Comparison of ENCODE assay signal across 8 mouse cellular contexts in the genomic region with DNA sequence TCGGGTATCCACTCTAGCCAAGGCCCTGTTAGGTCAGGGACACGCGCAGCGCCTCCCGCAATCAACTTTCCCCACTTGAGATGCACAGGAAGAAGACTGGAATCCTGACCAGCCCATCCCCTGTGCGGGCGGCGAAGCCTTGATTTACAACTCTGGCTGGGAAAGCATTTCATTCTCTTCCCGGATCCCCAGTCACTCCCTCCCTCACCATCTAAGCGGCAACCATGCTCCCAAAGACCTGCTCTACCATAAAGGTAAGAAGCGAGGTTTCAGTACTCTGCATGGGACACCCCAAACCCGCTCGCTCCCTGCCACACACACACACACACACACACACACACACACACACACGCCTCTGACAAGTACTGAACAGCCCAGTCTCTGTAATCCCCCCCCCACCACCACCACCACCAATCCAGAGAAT.
A peak's percentile ranks its signal among the peaks of the same experiment; 100 is the strongest.
DNase-seq lines count a peak whose midpoint lies in the region; ATAC-seq lines count a peak whose summit lies in the region.

No protein-coding gene starts in this region.

- H3K27me3 ChIP-seq in kidney, embryonic 14.5 days (ENCODE audit: control insufficient read depth, insufficient read depth, low read length): no peaks in the 10 kb centered on the region
- peaks cover 58% of the 10 kb centered on the region for H3K27me3 ChIP-seq in forebrain, embryonic 10.5 days (ENCODE audit: poor library complexity, severe bottlenecking)
- no peaks in the 10 kb centered on the region for H3K27me3 ChIP-seq in neural tube, embryonic 13.5 days

- DNase-seq in kidney, adult 9 months: no peak
- DNase-seq in adrenal gland, postnatal 14 days: peak; percentile 58
- DNase-seq in forebrain, embryonic 10.5 days (ENCODE audit: extremely low spot score, low spot score): peak; percentile 21
- DNase-seq in kidney, postnatal 14 days: peak; percentile 58
- no peak for DNase-seq in layer of hippocampus, adult 18-20 months (ENCODE audit: low spot score in 2 of 2)
- no peak for DNase-seq in layer of hippocampus, postnatal 14 days (ENCODE audit: low spot score in 2 of 2)

- H3K36me3 ChIP-seq in kidney, embryonic 14.5 days (ENCODE audit: control insufficient read depth, insufficient read depth, low read length): no peaks in the 10 kb centered on the region
- H3K36me3 ChIP-seq in forebrain, embryonic 10.5 days (replicated peaks): no peaks in the 10 kb centered on the region
- no peaks in the 10 kb centered on the region for H3K36me3 ChIP-seq in neural tube, embryonic 13.5 days

- H3K4me2 ChIP-seq in kidney, embryonic 14.5 days (replicated peaks; ENCODE audit: low read depth, low read length): peak overlapping the region; percentile 94
- peak overlapping the region; percentile 82 for H3K4me2 ChIP-seq in neural tube, embryonic 13.5 days

- ATAC-seq in kidney, embryonic 14.5 days (ENCODE audit: low FRiP score, low TSS enrichment): 0 out of 2 replicates have a peak, but pooled peaks have one; percentile 8
- ATAC-seq in neural tube, embryonic 13.5 days (ENCODE audit: low read depth): peak; percentile 44

- H3K9me3 ChIP-seq in kidney, embryonic 14.5 days (ENCODE audit: control insufficient read depth, low read length): no peaks in the 10 kb centered on the region
- no peaks in the 10 kb centered on the region for H3K9me3 ChIP-seq in forebrain, embryonic 10.5 days
- H3K9me3 ChIP-seq in neural tube, embryonic 13.5 days: no peaks in the 10 kb centered on the region

- no peak overlapping the region for H3K27ac ChIP-seq in kidney, embryonic 14.5 days (ENCODE audit: low read depth, low read length)
- H3K27ac ChIP-seq in forebrain, embryonic 10.5 days: peak overlapping the region; percentile 81; the same call in 1 of the 2 replicates
- H3K27ac ChIP-seq in neural tube, embryonic 13.5 days (replicated peaks): peak overlapping the region; percentile 90

- H3K4me1 ChIP-seq in kidney, embryonic 14.5 days (ENCODE audit: control insufficient read depth, insufficient read depth, low read length): peaks cover 13% of the 10 kb centered on the region
- H3K4me1 ChIP-seq in forebrain, embryonic 10.5 days: peaks cover 33% of the 10 kb centered on the region
- H3K4me1 ChIP-seq in neural tube, embryonic 13.5 days (replicated peaks): peaks cover 46% of the 10 kb centered on the region

- WGBS in kidney, embryonic 14.5 days: 3% methylated on average over 14 of the region's 14 CpGs
- 3% methylated on average over 14 of the region's 14 CpGs for WGBS in forebrain, embryonic 10.5 days
- 2% methylated on average over 14 of the region's 14 CpGs for WGBS in neural tube, embryonic 13.5 days

- H3K4me3 ChIP-seq in kidney, embryonic 14.5 days (ENCODE audit: low read length): peak overlapping the region; percentile 66
- peak overlapping the region; percentile 66 for H3K4me3 ChIP-seq in forebrain, embryonic 10.5 days
- H3K4me3 ChIP-seq in neural tube, embryonic 13.5 days: peak overlapping the region; percentile 76

- H3K9ac ChIP-seq in kidney, embryonic 14.5 days (ENCODE audit: low read depth, low read length): peak overlapping the region; percentile 58
- H3K9ac ChIP-seq in neural tube, embryonic 13.5 days: peak overlapping the region; percentile 85

Comparison
In these comparisons a context has a peak if more than half of its experiments do, and no peak if none do; other contexts are left out.
1. DNase-seq: peak in adrenal gland, postnatal 14 days (single experiment), forebrain, embryonic 10.5 days (single experiment) and kidney, postnatal 14 days (single experiment); none in kidney, adult 9 months (single experiment), layer of hippocampus, adult 18-20 months (0 of 2) and layer of hippocampus, postnatal 14 days (0 of 2).
2. Peak in every context shown above with its lines, with median percentiles within 50 percentile points of each other: H3K4me3 ChIP-seq.